Mouse (Mus musculus) stomach, embryonic 16.5 days (tissue): ENCODE results near the gene Dhx9. TPM values are rescaled to one million over a fixed set of nuclear protein-coding genes. Genes with fewer than 3 reads are reported as not detected.
"Not testable (repeated sequence)": the region's sequence is repeated elsewhere in the genome, so short reads cannot be mapped to it uniquely, and the experiment has no call there.

Experiments
- ATAC-seq: fragments of 200-750 bp; cut with Nextera tagmentation; 2 replicates; pipeline ENCODE4 v1.8.0; 2017; ENCODE audit warnings: moderate number of reproducible peaks, moderate TSS enrichment; ENCODE audit not compliant: insufficient read depth, low FRiP score
- H3K27ac ChIP-seq: fragments of 300-500 bp; sonication (generic); 2 replicates; pipeline ENCODE4 v1.5.1; 2014; ENCODE audit warnings: low read length
- H3K27me3 ChIP-seq: fragments of 300-500 bp; sonication (generic); 2 replicates; pipeline ENCODE4 v1.6.1; 2014; ENCODE audit warnings: low read length, control low read depth, mixed read lengths; ENCODE audit not compliant: control insufficient read depth, insufficient read depth
- H3K36me3 ChIP-seq: fragments of 300-500 bp; sonication (generic); 2 replicates; pipeline ENCODE4 v1.6.1; 2014; ENCODE audit warnings: low read length; ENCODE audit not compliant: control insufficient read depth, insufficient read depth
- H3K4me1 ChIP-seq: fragments of 300-500 bp; sonication (generic); 2 replicates; pipeline ENCODE4 v1.6.1; 2014; ENCODE audit warnings: low read length, control low read depth, mixed read lengths; ENCODE audit not compliant: control insufficient read depth, insufficient read depth
- H3K4me2 ChIP-seq: fragments of 300-500 bp; sonication (generic); 2 replicates; pipeline ENCODE4 v1.6.1; 2014; ENCODE audit warnings: low read depth, low read length, mixed read lengths
- H3K4me3 ChIP-seq: fragments of 300-500 bp; sonication (generic); replicated peaks from 2 replicates; pipeline ENCODE4 v1.5.1; 2014; ENCODE audit warnings: mild to moderate bottlenecking, low read length
- H3K9ac ChIP-seq: fragments of 300-500 bp; sonication (generic); 2 replicates; pipeline ENCODE4 v1.6.1; 2014; ENCODE audit warnings: low read length
- H3K9me3 ChIP-seq: fragments of 300-500 bp; sonication (generic); replicated peaks from 2 replicates; pipeline ENCODE4 v1.6.1; 2016; ENCODE audit warnings: low read length, control low read depth; ENCODE audit not compliant: control insufficient read depth
- WGBS: fragments of 180-500 bp; shearing (Covaris S2); extraction: QIAGEN DNeasy Blood & Tissue Kit; methylation state at CpG from one replicate; pipeline ENCODE4 v1.1.7; 2014; 5-methylcytosine and 5-hydroxymethylcytosine counted together
- polyA plus RNA-seq: library from polyadenylated mRNA; unstranded; fragments of >200 nt; fragmentation: Nextera tagmentation; extraction: Ambion mirVana; gene quantifications from 2 replicates; pipeline ENCODE4 v1.2.1, GENCODE M21; 2015

Dhx9 gene
- 18.6 and 22.0 TPM in 2 replicates for polyA plus RNA-seq

- ATAC-seq: peak; percentile 95
- 0% methylated on average over 35 of the region's 35 CpGs for WGBS
- H3K9me3 ChIP-seq: no peaks in the 10 kb centered on the region
- H3K4me3 ChIP-seq: peak within 1 kb of the TSS; percentile 88
- H3K4me2 ChIP-seq: peak within 1 kb of the TSS; percentile 71
- H3K27ac ChIP-seq: peak within 1 kb of the TSS; percentile 88
- peaks cover 19% of the 10 kb centered on the region for H3K4me1 ChIP-seq
- peak within 1 kb of the TSS; percentile 95 for H3K9ac ChIP-seq
- no peaks in the 10 kb centered on the region for H3K27me3 ChIP-seq
- H3K36me3 ChIP-seq: 0 out of 2 replicates have a peak, but pooled peaks cover 1% of the 10 kb centered on the region
Observed at GRCm38 (mm10) chr1:153487500-153487879, at the start of gene Dhx9. Gene Dhx9, minus strand, starts transcription at chr1:153487660.

- 70% methylated on average over 9 of the region's 9 CpGs for WGBS
- no peak overlapping the region for H3K27ac ChIP-seq
- H3K9ac ChIP-seq: no peak overlapping the region
- no peak overlapping the region for H3K4me2 ChIP-seq
- 0 out of 2 replicates have a peak, but pooled peaks cover 4% of the 10 kb centered on the region for H3K4me1 ChIP-seq
- H3K27me3 ChIP-seq: no peaks in the 10 kb centered on the region
- H3K9me3 ChIP-seq: no peaks in the 10 kb centered on the region
- ATAC-seq: no peak
- no peak overlapping the region for H3K4me3 ChIP-seq
- no peaks in the 10 kb centered on the region for H3K36me3 ChIP-seq
Observed at GRCm38 (mm10) chr1:153535611-153536010, 48.2 kb upstream of the Dhx9 start.

- H3K4me2 ChIP-seq: peak overlapping the region; percentile 53
- H3K36me3 ChIP-seq, H3K27me3 ChIP-seq, ATAC-seq, H3K4me1 ChIP-seq, H3K9me3 ChIP-seq, H3K4me3 ChIP-seq, H3K27ac ChIP-seq, H3K9ac ChIP-seq: not testable (repeated sequence)
- WGBS: 96% methylated on average over 3 of the region's 3 CpGs
Observed at GRCm38 (mm10) chr1:153532896-153533295, 45.4 kb upstream of the Dhx9 start.

- Histone ChIP-seq H3K9me3 (no peaks in the 10 kb centered on the region), H3K4me3 (peak overlapping the region; percentile 25)
- no peak for ATAC-seq
Observed at GRCm38 (mm10) chr1:153532234-153532841, 44.9 kb upstream of the Dhx9 start.

GRCm38 (mm10) chr1:153531677-153532233 lies 44.3 kb upstream of the Dhx9 start:
- 26% methylated on average over 9 of the region's 9 CpGs for WGBS
- no peaks in the 10 kb centered on the region for H3K36me3 ChIP-seq
- no peak for ATAC-seq
- H3K9me3 ChIP-seq: no peaks in the 10 kb centered on the region
- peak overlapping the region; percentile 66 for H3K9ac ChIP-seq
- H3K27ac ChIP-seq: no peak overlapping the region
- H3K4me3 ChIP-seq: no peak overlapping the region
- H3K4me2 ChIP-seq: peak overlapping the region; percentile 53
- no peaks in the 10 kb centered on the region for H3K27me3 ChIP-seq
- H3K4me1 ChIP-seq: 0 out of 2 replicates have a peak, but pooled peaks cover 4% of the 10 kb centered on the region

More at GRCm38 (mm10) chr1:153532234-153532841, 44.9 kb upstream of the Dhx9 start:
- Histone ChIP-seq H3K4me1 (0 out of 2 replicates have a peak, but pooled peaks cover 4% of the 10 kb centered on the region), H3K9ac (peak overlapping the region; percentile 66), H3K4me2 (peak overlapping the region; percentile 53), H3K27me3 (no peaks in the 10 kb centered on the region), H3K36me3 (no peaks in the 10 kb centered on the region), H3K27ac (no peak overlapping the region)
- WGBS: 15% methylated on average over 12 of the region's 12 CpGs

GRCm38 (mm10) chr1:153522116-153522515 lies 34.7 kb upstream of the Dhx9 start:
- Histone ChIP-seq H3K36me3 (no peaks in the 10 kb centered on the region), H3K27me3 (no peaks in the 10 kb centered on the region), H3K4me2 (no peak overlapping the region), H3K4me3 (no peak overlapping the region), H3K9me3 (no peaks in the 10 kb centered on the region), H3K4me1 (no peaks in the 10 kb centered on the region), H3K27ac (no peak overlapping the region), H3K9ac (no peak overlapping the region)
- 36% methylated on average over 3 of the region's 3 CpGs for WGBS
- no peak for ATAC-seq

- Histone ChIP-seq H3K4me3 (no peak overlapping the region), H3K4me2 (no peak overlapping the region), H3K27me3 (no peaks in the 10 kb centered on the region), H3K4me1 (no peaks in the 10 kb centered on the region), H3K27ac (no peak overlapping the region), H3K9ac (no peak overlapping the region), H3K36me3 (no peaks in the 10 kb centered on the region), H3K9me3 (no peaks in the 10 kb centered on the region)
- ATAC-seq: no peak
- WGBS: 80% methylated on average over 12 of the region's 12 CpGs
Observed at GRCm38 (mm10) chr1:153515368-153515767, 27.9 kb upstream of the Dhx9 start.

GRCm38 (mm10) chr1:153510330-153511009 lies 23.0 kb upstream of the Dhx9 start:
- Histone ChIP-seq H3K4me3 (no peak overlapping the region), H3K4me1 (no peaks in the 10 kb centered on the region), H3K9ac (no peak overlapping the region), H3K27ac (no peak overlapping the region), H3K9me3 (no peaks in the 10 kb centered on the region), H3K4me2 (no peak overlapping the region), H3K27me3 (no peaks in the 10 kb centered on the region), H3K36me3 (no peaks in the 10 kb centered on the region)
- WGBS: 52% methylated on average over 2 of the region's 2 CpGs
- ATAC-seq: no peak

- not testable (repeated sequence) for H3K4me3 ChIP-seq, H3K27me3 ChIP-seq, H3K4me1 ChIP-seq, H3K9ac ChIP-seq, ATAC-seq, H3K36me3 ChIP-seq, H3K27ac ChIP-seq, H3K9me3 ChIP-seq, H3K4me2 ChIP-seq
- 67% methylated on average over 8 of the region's 8 CpGs for WGBS
Observed at GRCm38 (mm10) chr1:153509569-153509968, 22.1 kb upstream of the Dhx9 start.
